Comparison of ENCODE assay signal across 8 mouse cellular contexts in the genomic region with DNA sequence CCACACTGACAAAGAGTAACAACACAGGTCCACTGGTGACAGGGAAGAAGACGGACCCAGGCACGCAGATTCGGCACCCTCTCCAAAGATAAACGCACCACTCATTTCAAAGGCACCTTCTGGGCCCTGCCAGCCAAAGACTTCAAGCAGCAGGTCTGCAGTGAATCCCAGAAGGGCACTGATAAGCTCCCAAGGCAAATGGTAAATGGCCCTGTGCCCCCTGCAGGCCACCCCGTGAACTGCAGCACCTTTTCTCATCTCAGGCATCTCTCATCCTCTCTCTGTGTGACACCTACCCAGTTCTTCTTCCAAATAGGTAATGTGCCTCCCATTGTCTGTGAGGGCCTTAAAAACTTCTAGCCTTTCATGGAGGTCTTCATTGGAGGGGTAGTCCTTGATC. TPM values are rescaled to one million over a fixed set of nuclear protein-coding genes. Genes with fewer than 3 reads are reported as not detected.
A peak's percentile ranks its signal among the peaks of the same experiment; 100 is the strongest.
DNase-seq lines count a peak whose midpoint lies in the region; ATAC-seq and TF ChIP-seq lines count a peak whose summit lies in the region.

No protein-coding gene starts in this region.

- no peak for ATAC-seq in kidney, embryonic 14.5 days (ENCODE audit: low FRiP score, low TSS enrichment)
- ATAC-seq in megakaryocyte-erythroid progenitor cell, adult 5-6 weeks (replicated peaks; ENCODE audit: low FRiP score, low TSS enrichment, poor library complexity, severe bottlenecking): peak; percentile 66

- H3K9ac ChIP-seq in kidney, embryonic 14.5 days (ENCODE audit: low read depth, low read length): no peak overlapping the region

- TF ChIP-seq CTCF in cerebellum, adult 2 months (IDR thresholded peaks at IDR 0.05; ENCODE audit: borderline replicate concordance, insufficient read depth, low read depth, low read length): peak; percentile 98

- H3K4me2 ChIP-seq in kidney, embryonic 14.5 days (replicated peaks; ENCODE audit: low read depth, low read length): no peak overlapping the region

- H3K9me3 ChIP-seq in kidney, embryonic 14.5 days (ENCODE audit: control insufficient read depth, low read length): no peaks in the 10 kb centered on the region

- no peaks in the 10 kb centered on the region for H3K27me3 ChIP-seq in kidney, embryonic 14.5 days (ENCODE audit: control insufficient read depth, insufficient read depth, low read length)
- H3K27me3 ChIP-seq in cerebellum, adult 2 months (ENCODE audit: control insufficient read depth, insufficient read depth, low read length): no peaks in the 10 kb centered on the region

- TF ChIP-seq POLR2A in cerebellum, adult 2 months (IDR thresholded peaks at IDR 0.05; ENCODE audit: borderline replicate concordance, insufficient read depth, low read length): no peak

- H3K4me1 ChIP-seq in kidney, embryonic 14.5 days (ENCODE audit: control insufficient read depth, insufficient read depth, low read length): peaks cover 13% of the 10 kb centered on the region
- H3K4me1 ChIP-seq in cerebellum, adult 2 months (ENCODE audit: control insufficient read depth, insufficient read depth, low read length): peaks cover 7% of the 10 kb centered on the region

- no peak overlapping the region for H3K27ac ChIP-seq in kidney, embryonic 14.5 days (ENCODE audit: low read depth, low read length)
- H3K27ac ChIP-seq in cerebellum, adult 2 months (ENCODE audit: insufficient read depth, low read length): no peak overlapping the region

- DNase-seq in kidney, adult 11 months: peak; percentile 54
- peak; percentile 56 for DNase-seq in MEL-GATA-1-ER (ENCODE audit: extremely low read depth, low read depth)
- peak; percentile 79 to 89 for DNase-seq in cerebellum, adult 2 months
- DNase-seq in gastrocnemius, postnatal 25 days: peak; percentile 44
- DNase-seq in layer of hippocampus, postnatal 36 days: peak; percentile 67
- DNase-seq in testis, postnatal 10 days (ENCODE audit: low spot score): peak; percentile 85

- peaks cover 64% of the 10 kb centered on the region for H3K36me3 ChIP-seq in kidney, embryonic 14.5 days (ENCODE audit: control insufficient read depth, insufficient read depth, low read length)

- no peak overlapping the region for H3K4me3 ChIP-seq in kidney, embryonic 14.5 days (ENCODE audit: low read length)
- H3K4me3 ChIP-seq in cerebellum, adult 2 months (replicated peaks; ENCODE audit: insufficient read depth, low read depth, low read length): no peak overlapping the region

- 48% methylated on average over 5 of the region's 5 CpGs for WGBS in kidney, embryonic 14.5 days
- WGBS in cerebellum, adult 2 months: 39% methylated on average over 5 of the region's 5 CpGs

RNA-seq across cellular contexts. Expression of a gene that starts 3.8 kb away (rescaled TPM):
- 48.3 and 55.4 TPM in 2 replicates for polyA plus RNA-seq in kidney, embryonic 14.5 days (2014; fragmentation: Nextera tagmentation; extraction: Ambion mirVana)
- 168 and 194 TPM in 2 replicates for polyA plus RNA-seq in cerebellum, adult 2 months (2012; rRNA removed)
- 10 to 100 TPM; 65.8 to 67.8 TPM for total RNA-seq in gastrocnemius, postnatal 25 days (2021)
- total RNA-seq in layer of hippocampus, postnatal 36 days (2021): 100 to 1,000 TPM; 181 to 184 TPM
- 70.8 and 101 TPM in 2 replicates for total RNA-seq in megakaryocyte-erythroid progenitor cell, adult 5-6 weeks (2014; fragmentation: Nextera tagmentation)
- 39.0 and 44.3 TPM in 2 replicates for total RNA-seq in megakaryocyte-erythroid progenitor cell, adult 5-6 weeks (2017)

RNA-seq across cellular contexts. Expression of a gene that starts 3.8 kb away (rescaled TPM):
- 14.2 and 17.0 TPM in 2 replicates for polyA plus RNA-seq in kidney, embryonic 14.5 days (2014; fragmentation: Nextera tagmentation; extraction: Ambion mirVana)
- polyA plus RNA-seq in cerebellum, adult 2 months (2012; rRNA removed): 9.0 TPM in 2 replicates
- 1 to 10 TPM; 2.6 to 4.2 TPM for total RNA-seq in gastrocnemius, postnatal 25 days (2021)
- 1 to 10 TPM; 3.9 to 6.9 TPM for total RNA-seq in layer of hippocampus, postnatal 36 days (2021)
- total RNA-seq in megakaryocyte-erythroid progenitor cell, adult 5-6 weeks (2014; fragmentation: Nextera tagmentation): 7.8 and 14.1 TPM in 2 replicates
- 4.6 and 12.9 TPM in 2 replicates for total RNA-seq in megakaryocyte-erythroid progenitor cell, adult 5-6 weeks (2017)

RNA-seq across cellular contexts. Expression of a gene that starts 21.5 kb away (rescaled TPM):
- polyA plus RNA-seq in kidney, embryonic 14.5 days (2014; fragmentation: Nextera tagmentation; extraction: Ambion mirVana): 86.1 and 95.5 TPM in 2 replicates
- polyA plus RNA-seq in cerebellum, adult 2 months (2012; rRNA removed): 140 and 146 TPM in 2 replicates
- 10 to 100 TPM; 36.6 to 41.8 TPM for total RNA-seq in gastrocnemius, postnatal 25 days (2021)
- 10 to 100 TPM; 41.1 to 43.3 TPM for total RNA-seq in layer of hippocampus, postnatal 36 days (2021)
- 1.0 TPM in 1 of 2 replicates, not detected in the other for total RNA-seq in megakaryocyte-erythroid progenitor cell, adult 5-6 weeks (2014; fragmentation: Nextera tagmentation)
- 0.38 and 1.6 TPM in 2 replicates for total RNA-seq in megakaryocyte-erythroid progenitor cell, adult 5-6 weeks (2017)

RNA-seq across cellular contexts. Expression of a gene that starts 29.6 kb away (rescaled TPM):
- polyA plus RNA-seq in kidney, embryonic 14.5 days (2014; fragmentation: Nextera tagmentation; extraction: Ambion mirVana): 0.66 TPM in 1 of 2 replicates, not detected in the other
- not detected in 2 replicates for polyA plus RNA-seq in cerebellum, adult 2 months (2012; rRNA removed)
- total RNA-seq in gastrocnemius, postnatal 25 days (2021): not detected
- total RNA-seq in layer of hippocampus, postnatal 36 days (2021): 1 to 10 TPM; 1.7 to 2.9 TPM
- total RNA-seq in megakaryocyte-erythroid progenitor cell, adult 5-6 weeks (2014; fragmentation: Nextera tagmentation): 2.0 TPM in 1 of 2 replicates, not detected in the other
- not detected in 2 replicates for total RNA-seq in megakaryocyte-erythroid progenitor cell, adult 5-6 weeks (2017)

RNA-seq across cellular contexts. Expression of a gene that starts 40.8 kb away (rescaled TPM):
- 25.3 and 34.4 TPM in 2 replicates for polyA plus RNA-seq in kidney, embryonic 14.5 days (2014; fragmentation: Nextera tagmentation; extraction: Ambion mirVana)
- 92.6 and 98.6 TPM in 2 replicates for polyA plus RNA-seq in cerebellum, adult 2 months (2012; rRNA removed)
- 10 to 100 TPM; 17.7 to 20.2 TPM for total RNA-seq in gastrocnemius, postnatal 25 days (2021)
- 10 to 100 TPM; 38.2 to 43.5 TPM for total RNA-seq in layer of hippocampus, postnatal 36 days (2021)
- 44.9 and 65.2 TPM in 2 replicates for total RNA-seq in megakaryocyte-erythroid progenitor cell, adult 5-6 weeks (2014; fragmentation: Nextera tagmentation)
- total RNA-seq in megakaryocyte-erythroid progenitor cell, adult 5-6 weeks (2017): 24.7 and 32.1 TPM in 2 replicates

Comparison
In these comparisons a context has a peak if more than half of its experiments do, and no peak if none do; other contexts are left out.
1. RNA of a gene that starts 21.5 kb away (total RNA-seq): 41.1 to 43.3 TPM in layer of hippocampus, postnatal 36 days and 36.6 to 41.8 TPM in gastrocnemius, postnatal 25 days; 0.38 to 1.6 TPM in megakaryocyte-erythroid progenitor cell, adult 5-6 weeks; every median in the first group is over 10 times any median in the second.
2. Peak in every context shown above with its lines, with median percentiles within 50 percentile points of each other: DNase-seq.